Mouse (Mus musculus) neural tube, embryonic 10.5 days (tissue): Measurements from ENCODE around the gene Myom3.
"Not testable (repeated sequence)": the region's sequence is repeated elsewhere in the genome, so short reads cannot be mapped to it uniquely, and the experiment has no call there.

Source experiments
- DNase-seq: peaks from one replicate; pipeline ENCODE4 v3.0.0-alpha.2; 2017; ENCODE audit warnings: low spot score; ENCODE audit errors: extremely low spot score

Myom3 gene

DNA sequence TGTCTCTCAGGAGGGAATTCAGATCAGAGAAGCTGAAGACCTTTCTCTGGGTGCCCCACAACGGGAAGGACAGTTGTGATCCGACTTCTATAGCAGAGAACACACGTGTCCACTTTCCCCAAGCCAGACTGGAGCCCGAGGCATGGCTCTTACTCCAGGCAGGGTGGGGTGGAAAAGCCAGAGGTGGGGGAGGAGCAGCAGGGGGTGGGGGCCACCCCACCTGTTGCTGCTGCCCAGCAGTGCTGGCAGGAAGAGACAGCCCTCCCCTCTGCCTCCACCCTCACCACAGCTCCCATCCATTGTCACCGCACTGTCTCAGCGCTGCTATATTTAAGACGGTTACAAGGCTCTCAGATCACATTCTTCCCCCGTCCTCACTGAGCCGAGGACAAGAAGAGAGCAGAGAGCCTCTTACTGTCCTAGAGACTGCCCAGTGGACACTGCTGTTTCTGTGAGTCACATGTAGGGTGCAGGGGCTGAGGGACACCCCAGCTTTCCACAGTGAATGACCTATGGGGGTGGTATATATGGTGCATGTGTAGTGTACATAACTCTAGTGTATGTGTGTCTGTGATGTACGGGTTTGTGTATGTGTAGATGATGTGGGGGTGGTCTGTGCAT, at the start of gene Myom3:
Myom3 (plus strand) TSS at position 360 of the 621 bp plus-strand sequence.
- DNase-seq: no peak

GRCm38 (mm10) chr4:135710392-135710791, 49.1 kb upstream of the Myom3 start:
- no peak for DNase-seq

GRCm38 (mm10) chr4:135714776-135715175, 44.7 kb upstream of the Myom3 start:
- no peak for DNase-seq

DNA sequence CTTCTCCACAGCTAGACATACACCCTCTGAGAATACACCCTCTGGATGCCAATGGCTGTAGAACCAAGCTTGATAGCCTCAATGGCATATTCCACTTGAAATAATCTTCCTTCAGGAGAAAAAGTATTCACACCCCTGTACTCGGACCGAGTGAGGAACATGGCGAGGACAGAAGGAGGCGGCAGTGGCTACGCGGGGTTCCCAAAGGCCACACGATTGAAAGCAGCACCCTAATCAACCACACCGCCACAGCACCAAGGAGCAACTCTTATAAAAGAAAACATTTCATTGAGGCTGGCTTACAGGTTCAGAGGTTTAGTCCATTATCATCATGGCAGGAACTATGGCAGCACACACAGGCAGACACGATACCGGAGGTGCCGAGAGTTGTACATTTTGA, 43.1 kb upstream of the Myom3 start:
- not testable (repeated sequence) for DNase-seq

DNA sequence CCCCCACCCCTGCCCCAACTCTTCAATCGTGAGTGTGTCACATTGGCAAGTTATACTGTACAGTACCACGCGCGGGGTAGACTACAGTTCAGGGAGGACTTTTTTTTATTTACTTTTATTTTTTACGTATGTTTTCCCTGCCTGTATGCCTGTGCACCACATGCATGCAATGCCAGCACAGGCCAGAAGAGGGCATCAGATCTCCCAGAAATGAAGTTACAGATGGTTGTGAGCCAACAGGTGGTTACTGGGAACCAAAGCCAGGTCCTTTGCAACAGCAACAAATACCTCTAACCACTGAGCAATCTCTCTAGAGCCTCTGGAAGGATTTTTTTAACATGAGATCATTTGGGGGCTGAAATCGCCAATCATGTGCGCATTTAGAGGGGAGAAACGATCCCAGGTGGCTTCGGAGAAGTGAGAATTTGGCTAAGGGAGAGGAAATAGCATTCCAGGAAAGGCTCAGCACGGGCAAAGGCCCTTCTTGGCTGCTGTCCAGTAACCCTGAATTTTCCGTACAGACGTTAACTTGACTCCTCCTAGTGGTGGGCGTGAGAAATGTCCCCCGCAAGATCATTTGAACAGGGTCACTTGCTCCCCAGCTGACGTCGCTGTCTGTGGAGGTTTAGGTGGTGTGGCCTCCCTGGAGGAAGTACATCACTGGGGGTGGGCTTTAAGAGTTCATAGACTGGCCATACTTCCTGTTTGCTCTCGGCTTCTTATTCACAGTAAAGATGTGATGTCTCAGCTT, 36.8 kb upstream of the Myom3 start:
- no peak for DNase-seq

- no peak for DNase-seq
Measured at GRCm38 (mm10) chr4:135726416-135726815, 33.1 kb upstream of the Myom3 start.

DNA sequence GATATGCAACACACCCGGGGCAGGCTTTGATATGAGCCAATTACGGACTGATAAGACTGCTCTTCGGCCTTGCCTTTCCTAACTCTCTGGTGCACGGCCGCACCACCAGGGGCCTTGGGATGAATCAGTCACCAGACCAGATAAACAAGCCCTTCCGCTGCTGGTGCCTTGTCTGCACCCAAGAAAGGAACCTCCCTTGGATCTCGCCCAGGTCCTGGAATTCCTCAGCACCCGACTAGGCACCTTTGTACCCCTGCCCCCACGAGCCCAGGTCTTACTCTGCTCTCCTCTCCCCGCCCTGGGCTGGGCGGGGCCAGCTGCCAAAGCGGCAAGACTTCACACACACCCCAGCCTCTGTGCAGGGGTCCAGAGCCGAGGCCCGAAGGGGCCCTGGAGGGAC, 31.7 kb upstream of the Myom3 start, which contains the start of gene Il22ra1:
Il22ra1 (plus strand) TSS at position 356 of the 400 bp plus-strand sequence.
- DNase-seq: no peak

DNA sequence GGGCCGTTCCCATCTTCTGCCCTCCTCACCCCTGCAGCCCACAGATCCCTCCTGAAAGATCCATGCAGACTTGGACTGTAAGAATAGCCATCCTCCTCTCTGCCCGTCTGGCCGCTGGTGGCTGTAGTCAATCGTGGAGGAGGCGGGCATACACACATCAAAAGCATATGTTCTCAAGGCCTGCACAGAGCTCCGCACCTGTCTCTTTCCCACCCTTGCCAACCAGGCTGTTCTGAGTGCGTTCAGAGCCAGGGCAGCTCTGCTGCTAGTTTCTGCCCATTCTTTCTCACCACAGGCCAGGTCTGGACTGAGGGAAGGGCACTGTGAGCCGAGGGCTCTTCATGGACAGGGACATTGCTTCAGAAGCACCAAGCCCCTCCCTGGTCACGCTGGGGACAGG, 29.3 kb upstream of the Myom3 start:
- DNase-seq: no peak

- DNase-seq: no peak
Measured at GRCm38 (mm10) chr4:135730951-135731350, 28.6 kb upstream of the Myom3 start.

- no peak for DNase-seq
Measured at GRCm38 (mm10) chr4:135733901-135734300, 25.6 kb upstream of the Myom3 start.

DNA sequence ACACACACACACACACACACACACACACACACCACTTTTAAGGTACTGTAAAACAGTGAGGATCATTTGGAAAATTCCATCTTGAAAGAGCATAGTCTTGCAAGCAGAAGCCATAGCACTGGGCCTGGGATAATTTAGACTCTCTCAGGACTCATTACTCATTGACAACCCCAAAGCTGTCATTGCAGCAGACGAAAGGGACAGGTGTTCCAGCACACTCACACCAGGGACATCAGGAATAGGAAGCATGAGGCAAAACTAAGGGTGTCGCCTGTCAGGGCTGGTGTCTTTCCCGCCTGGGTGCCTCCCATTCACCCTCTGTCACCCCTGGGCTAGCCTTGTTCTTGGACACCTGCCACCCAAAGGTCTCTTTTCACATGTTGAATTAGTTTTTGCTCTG, 22.6 kb upstream of the Myom3 start:
- DNase-seq: no peak

DNA sequence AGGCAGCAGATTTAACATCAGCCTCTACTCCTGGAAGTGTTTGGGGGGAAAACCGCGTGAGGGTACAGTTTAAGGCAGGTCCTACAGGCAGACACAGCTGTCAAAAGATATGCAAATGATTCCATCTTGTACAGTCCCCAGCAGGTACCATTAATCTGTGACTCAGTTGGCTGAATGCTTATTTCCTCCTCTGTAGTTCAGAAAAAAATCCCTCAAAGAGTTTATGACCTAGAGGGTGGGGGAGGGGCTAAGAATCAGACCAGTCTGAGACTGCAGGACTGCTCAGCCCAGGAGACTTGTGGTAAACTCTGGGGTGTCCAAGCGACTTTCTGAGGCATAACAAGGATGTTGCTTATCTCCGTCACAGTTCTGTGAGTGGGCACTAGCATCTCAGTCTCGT, 21.3 kb upstream of the Myom3 start:
- no peak for DNase-seq

GRCm38 (mm10) chr4:135739148-135739547, 20.4 kb upstream of the Myom3 start:
- DNase-seq: no peak

GRCm38 (mm10) chr4:135739672-135740071, 19.8 kb upstream of the Myom3 start:
- DNase-seq: no peak

DNA sequence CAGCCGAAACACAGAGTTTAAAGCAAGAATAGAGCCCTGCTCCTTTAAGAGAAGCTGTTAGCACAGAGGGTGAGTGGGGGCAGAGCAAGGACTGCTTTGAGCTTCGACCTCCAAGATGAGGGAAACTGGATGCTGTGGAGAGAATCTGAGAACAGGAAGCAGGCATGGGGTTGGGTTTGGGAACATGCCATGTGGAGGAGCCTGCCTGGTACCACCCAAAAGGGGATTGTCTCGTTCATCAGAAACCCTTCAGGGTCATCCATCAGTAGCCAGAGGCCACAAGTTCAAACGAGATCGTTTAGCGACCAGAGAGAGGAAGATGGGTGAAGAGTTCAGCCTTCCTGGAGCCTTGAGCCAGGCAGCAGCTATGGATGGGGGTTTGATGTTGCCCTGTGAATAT, 16.0 kb upstream of the Myom3 start:
- DNase-seq: no peak

GRCm38 (mm10) chr4:135744726-135745448, 14.6 kb upstream of the Myom3 start:
- no peak for DNase-seq

GRCm38 (mm10) chr4:135745613-135746012, 13.9 kb upstream of the Myom3 start:
- no peak for DNase-seq

DNA sequence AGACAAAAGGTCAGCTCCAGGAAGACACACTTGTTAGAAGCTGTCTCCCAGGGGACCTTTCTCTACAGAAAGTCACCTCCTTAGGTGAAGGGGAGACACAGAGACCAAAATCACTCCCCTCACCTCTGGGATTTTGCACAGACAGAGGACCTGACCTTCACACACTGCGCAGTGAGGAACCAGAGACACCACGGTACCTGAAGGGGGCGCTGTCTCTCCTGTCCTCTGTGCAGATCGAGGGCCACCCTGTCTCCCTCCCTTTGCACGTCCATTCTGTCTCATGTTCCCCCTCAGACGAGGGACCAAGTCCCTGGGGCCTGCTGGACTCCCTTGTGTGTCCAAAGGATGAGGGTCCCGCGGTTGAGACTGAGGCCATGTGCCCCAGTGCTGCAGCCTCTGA, 8.6 kb upstream of the Myom3 start:
- no peak for DNase-seq

DNA sequence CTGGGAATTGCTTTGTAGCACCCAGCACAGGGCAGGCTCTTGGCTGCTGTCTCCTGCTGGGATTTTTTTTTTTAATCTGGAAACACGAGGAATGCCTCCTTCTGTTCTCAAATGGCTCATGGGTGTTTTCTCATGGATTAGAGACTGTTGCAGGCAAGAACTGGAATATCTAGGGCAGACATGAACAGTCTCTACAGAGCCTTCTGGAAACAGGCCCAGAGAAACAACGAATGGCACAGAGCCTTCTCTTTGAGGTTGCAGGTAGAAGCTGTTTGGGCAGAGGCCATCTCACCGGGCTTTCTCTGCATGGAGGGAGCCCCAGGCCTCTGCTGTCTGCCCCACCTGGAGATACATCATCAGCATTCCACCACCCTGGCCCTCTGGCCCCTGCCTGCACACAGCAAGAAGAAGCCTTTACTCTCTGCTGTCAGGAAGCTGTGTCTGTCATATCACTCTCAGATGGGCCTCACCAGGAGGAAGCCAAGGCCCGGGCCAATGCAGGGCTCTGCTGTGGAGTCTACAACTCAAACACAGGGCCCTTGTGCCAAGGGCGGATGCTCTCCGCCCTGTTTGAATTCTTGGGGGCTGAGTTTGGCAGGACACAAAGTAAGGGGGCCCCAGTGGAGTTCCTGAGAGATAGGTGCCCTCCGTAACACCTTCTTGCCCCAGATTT, 7.3 kb upstream of the Myom3 start:
- DNase-seq: no peak

DNA sequence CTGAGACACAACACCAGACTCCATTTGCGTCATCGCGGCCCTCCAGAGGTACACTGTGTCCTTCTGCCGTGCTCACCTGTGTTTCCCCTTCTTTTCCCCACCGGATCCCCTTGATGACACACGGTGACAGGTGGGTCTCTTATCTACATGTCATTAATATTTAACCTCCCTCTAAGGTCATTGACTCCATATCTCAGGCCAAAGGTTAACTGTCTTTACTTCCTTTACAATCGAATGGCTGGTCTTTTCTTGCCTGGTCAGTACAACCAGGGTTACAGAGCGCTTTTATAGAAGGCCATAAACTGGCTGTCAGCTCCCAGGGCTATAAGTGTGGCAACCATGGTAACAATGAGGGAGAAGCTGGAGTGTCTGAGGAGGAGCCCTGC, 6.7 kb upstream of the Myom3 start:
- DNase-seq: no peak

GRCm38 (mm10) chr4:135758331-135758730, 1.2 kb upstream of the Myom3 start:
- DNase-seq: no peak

GRCm38 (mm10) chr4:135758825-135759224, 690 bp upstream of the Myom3 start:
- no peak for DNase-seq
